Mouse (Mus musculus) c-Kit-positive CD71-positive TER-119-positive erythroid progenitor cells, embryonic 14.5 days (primary cell): ENCODE data around the gene Gabrb2.

Experiments
- DNase-seq: peaks from one replicate; pipeline ENCODE4 v3.0.0-alpha.2; 2013; ENCODE audit warnings: low spot score

The Gabrb2 gene

GRCm38 (mm10) chr11:42418996-42419782 is at the start of gene Gabrb2:
Gene Gabrb2, plus strand, starts transcription at chr11:42419757.
- DNase-seq = no peak

GRCm38 (mm10) chr11:42378983-42379382 is 40.6 kb upstream of the Gabrb2 start:
- DNase-seq = no peak

- DNase-seq = no peak
Observed at GRCm38 (mm10) chr11:42386486-42386885, 33.1 kb upstream of the Gabrb2 start.

GRCm38 (mm10) chr11:42390682-42391290 is 28.8 kb upstream of the Gabrb2 start:
- no peak for DNase-seq

- DNase-seq = no peak
Observed at GRCm38 (mm10) chr11:42393451-42393850, 26.1 kb upstream of the Gabrb2 start.

GRCm38 (mm10) chr11:42419791-42420633 is 455 bp downstream of the Gabrb2 start:
- DNase-seq = no peak

- no peak for DNase-seq
Observed at GRCm38 (mm10) chr11:42420634-42421470, 1.3 kb downstream of the Gabrb2 start.

GRCm38 (mm10) chr11:42423231-42423630 is 3.7 kb downstream of the Gabrb2 start:
- peak; percentile 3 for DNase-seq

GRCm38 (mm10) chr11:42431495-42431894 is 11.9 kb downstream of the Gabrb2 start:
- no peak for DNase-seq

- DNase-seq = no peak
Observed at GRCm38 (mm10) chr11:42438978-42439377, 19.4 kb downstream of the Gabrb2 start.

- no peak for DNase-seq
Observed at GRCm38 (mm10) chr11:42443641-42444040, 24.1 kb downstream of the Gabrb2 start.

GRCm38 (mm10) chr11:42448929-42449328 is 29.4 kb downstream of the Gabrb2 start:
- DNase-seq = no peak

GRCm38 (mm10) chr11:42464136-42464535 is 44.6 kb downstream of the Gabrb2 start:
- DNase-seq = no peak

- DNase-seq = no peak
Observed at GRCm38 (mm10) chr11:42468381-42468780, 48.8 kb downstream of the Gabrb2 start.

- no peak for DNase-seq
Observed at GRCm38 (mm10) chr11:42474523-42474922, 55.0 kb downstream of the Gabrb2 start.

GRCm38 (mm10) chr11:42487625-42488024 is 68.1 kb downstream of the Gabrb2 start:
- no peak for DNase-seq

GRCm38 (mm10) chr11:42501166-42501565 is 81.6 kb downstream of the Gabrb2 start:
- DNase-seq = no peak

GRCm38 (mm10) chr11:42505436-42505835 is 85.9 kb downstream of the Gabrb2 start:
- no peak for DNase-seq

- no peak for DNase-seq
Observed at GRCm38 (mm10) chr11:42505911-42506310, 86.4 kb downstream of the Gabrb2 start.

GRCm38 (mm10) chr11:42521960-42522359 is 102.4 kb downstream of the Gabrb2 start:
- DNase-seq = no peak

- no peak for DNase-seq
Observed at GRCm38 (mm10) chr11:42528226-42528881, 108.8 kb downstream of the Gabrb2 start.
